Mouse (Mus musculus) intestine, postnatal 0 days (tissue): ENCODE results near the gene Ffar1. TPM values are rescaled to one million over a fixed set of nuclear protein-coding genes. Genes with fewer than 3 reads are reported as not detected.

Source experiments
- ATAC-seq: fragments of 200-750 bp; cut with Nextera tagmentation; 2 replicates; pipeline ENCODE4 v1.8.0; 2017; ENCODE audit warnings: mild to moderate bottlenecking, moderate TSS enrichment, moderate library complexity
- H3K27ac ChIP-seq: fragments of 300-500 bp; sonication (generic); 2 replicates; pipeline ENCODE4 v1.5.1; 2014; ENCODE audit warnings: mild to moderate bottlenecking, low read depth, low read length, moderate library complexity
- H3K27me3 ChIP-seq: fragments of 300-500 bp; sonication (generic); replicated peaks from 2 replicates; pipeline ENCODE4 v1.6.1; 2014; ENCODE audit warnings: low read length, mixed read lengths; ENCODE audit not compliant: control insufficient read depth, insufficient read depth
- H3K36me3 ChIP-seq: fragments of 300-500 bp; sonication (generic); 2 replicates; pipeline ENCODE4 v1.6.1; 2014; ENCODE audit warnings: mild to moderate bottlenecking, moderate library complexity; ENCODE audit not compliant: control insufficient read depth, insufficient read depth
- H3K4me1 ChIP-seq: fragments of 300-500 bp; sonication (generic); replicated peaks from 2 replicates; pipeline ENCODE4 v1.6.1; 2014; ENCODE audit warnings: antibody characterized with exemption, low read length, mixed read lengths; ENCODE audit not compliant: control insufficient read depth, insufficient read depth
- H3K4me2 ChIP-seq: fragments of 300-500 bp; sonication (generic); replicated peaks from 2 replicates; pipeline ENCODE4 v1.6.1; 2014; ENCODE audit warnings: low read depth, mild to moderate bottlenecking, moderate library complexity
- H3K4me3 ChIP-seq: fragments of 300-500 bp; sonication (generic); 2 replicates; pipeline ENCODE4 v1.5.1; 2014; ENCODE audit warnings: low read depth, low read length
- H3K9ac ChIP-seq: fragments of 300-500 bp; sonication (generic); 2 replicates; pipeline ENCODE4 v1.6.1; 2014; ENCODE audit warnings: mild to moderate bottlenecking, low read depth, low read length
- H3K9me3 ChIP-seq: fragments of 300-500 bp; sonication (generic); 2 replicates; pipeline ENCODE4 v1.6.1; 2016; ENCODE audit warnings: mixed run types; ENCODE audit not compliant: control insufficient read depth
- CTCF ChIP-seq: sonication (generic); IDR thresholded peaks from 2 replicates; pipeline ENCODE4 v1.5.1; 2016; ENCODE audit warnings: low read depth, mild to moderate bottlenecking, control low read depth, antibody characterized with exemption, moderate library complexity
- WGBS: fragments of 180-500 bp; shearing (Covaris S2); extraction: QIAGEN DNeasy Blood & Tissue Kit; methylation state at CpG from one replicate; pipeline ENCODE4 v1.1.7; 2014; 5-methylcytosine and 5-hydroxymethylcytosine counted together
- polyA plus RNA-seq: library from polyadenylated mRNA; unstranded; fragments of >200 nt; fragmentation: Nextera tagmentation; extraction: Ambion mirVana; gene quantifications from 2 replicates; pipeline ENCODE4 v1.2.1, GENCODE M21; 2015

Gene Ffar1
- polyA plus RNA-seq, 1 experiment from 2014 or later = 0.13 TPM

DNA sequence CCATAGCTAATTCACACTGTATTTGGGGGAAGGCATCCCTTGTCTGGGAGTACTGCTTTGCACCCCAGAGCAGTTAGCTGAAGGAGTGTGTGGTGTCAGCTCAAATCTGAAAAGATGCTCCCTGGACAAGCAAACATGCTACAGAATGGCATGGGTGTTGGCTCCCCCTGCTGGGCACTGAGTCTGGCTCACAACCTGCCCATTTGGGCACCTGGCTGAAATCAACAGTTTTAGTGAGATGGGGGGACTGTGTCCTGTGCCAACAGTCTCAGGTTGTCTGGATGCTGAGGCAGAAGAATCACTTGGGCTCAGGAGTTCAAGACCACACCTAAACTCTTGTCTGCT lies 2.1 kb downstream of the Ffar1 start:
- ATAC-seq = peak; percentile 42; the same call in 1 of the 2 replicates
- peak; percentile 94 for TF ChIP-seq CTCF
- H3K4me1 ChIP-seq = no peaks in the 10 kb centered on the region
- H3K4me2 ChIP-seq = no peak overlapping the region
- no peaks in the 10 kb centered on the region for H3K36me3 ChIP-seq
- no peaks in the 10 kb centered on the region for H3K9me3 ChIP-seq
- H3K4me3 ChIP-seq = no peak overlapping the region
- H3K9ac ChIP-seq = no peak overlapping the region
- H3K27ac ChIP-seq = no peak overlapping the region
- no peaks in the 10 kb centered on the region for H3K27me3 ChIP-seq

- H3K4me1 ChIP-seq = no peaks in the 10 kb centered on the region
- WGBS = 65% methylated on average over 1 of the region's 1 CpGs
- ATAC-seq = no peak
- no peak for TF ChIP-seq CTCF
- H3K4me3 ChIP-seq = no peak overlapping the region
- H3K9ac ChIP-seq = no peak overlapping the region
- H3K4me2 ChIP-seq = no peak overlapping the region
- no peak overlapping the region for H3K27ac ChIP-seq
- H3K9me3 ChIP-seq = no peaks in the 10 kb centered on the region
- no peaks in the 10 kb centered on the region for H3K36me3 ChIP-seq
- H3K27me3 ChIP-seq = no peaks in the 10 kb centered on the region
Measured at GRCm38 (mm10) chr7:30857746-30858145, 3.6 kb downstream of the Ffar1 start.

DNA sequence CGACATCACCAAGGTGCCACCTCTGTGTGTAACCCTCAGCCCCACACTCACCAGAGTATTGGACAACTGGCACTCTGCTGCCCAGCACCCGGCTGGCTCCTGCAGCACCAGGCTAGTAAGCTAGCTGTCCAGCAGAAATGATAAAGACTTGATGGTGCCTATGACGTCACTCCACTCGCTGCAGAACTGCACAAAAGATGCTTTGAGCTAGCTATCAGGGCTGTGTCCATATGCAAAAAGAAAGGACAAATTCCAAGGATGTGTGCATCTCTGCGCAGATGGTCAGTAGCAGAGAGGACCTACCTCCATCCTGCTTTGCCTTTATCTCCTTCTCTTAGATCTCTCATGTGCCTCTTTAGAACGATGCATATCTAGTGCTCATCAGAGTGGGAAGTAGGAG lies 5.3 kb downstream of the Ffar1 start, which contains the start of gene Ffar3:
Gene Ffar3, minus strand, starts transcription at position 101 of the 400 bp plus-strand sequence.
- Histone ChIP-seq H3K9me3 (no peaks in the 10 kb centered on the region), H3K4me2 (no peak within 1 kb of the TSS), H3K27ac (no peak within 1 kb of the TSS), H3K4me3 (no peak within 1 kb of the TSS), H3K36me3 (no peaks in the 10 kb centered on the region), H3K9ac (no peak within 1 kb of the TSS), H3K4me1 (no peaks in the 10 kb centered on the region), H3K27me3 (no peaks in the 10 kb centered on the region)
- ATAC-seq = no peak; the same call in 1 of the 2 replicates
- 57% methylated on average over 6 of the region's 6 CpGs for WGBS
- no peak for TF ChIP-seq CTCF

- Histone ChIP-seq H3K4me1 (peaks cover 5% of the 10 kb centered on the region; the same call in 1 of the 2 replicates), H3K9me3 (no peaks in the 10 kb centered on the region), H3K27me3 (no peaks in the 10 kb centered on the region), H3K9ac (no peak overlapping the region), H3K4me2 (no peak overlapping the region), H3K36me3 (no peaks in the 10 kb centered on the region), H3K4me3 (no peak overlapping the region), H3K27ac (no peak overlapping the region)
- WGBS = 67% methylated on average over 1 of the region's 1 CpGs
- TF ChIP-seq CTCF = no peak
- ATAC-seq = no peak
Measured at GRCm38 (mm10) chr7:30851421-30851820, 9.9 kb downstream of the Ffar1 start.

- no peak for TF ChIP-seq CTCF
- no peaks in the 10 kb centered on the region for H3K36me3 ChIP-seq
- no peak overlapping the region for H3K27ac ChIP-seq
- ATAC-seq = 0 out of 2 replicates have a peak, but pooled peaks have one; percentile 7
- H3K4me3 ChIP-seq = no peak overlapping the region
- peaks cover 5% of the 10 kb centered on the region; the same call in 1 of the 2 replicates for H3K4me1 ChIP-seq
- no peak overlapping the region for H3K4me2 ChIP-seq
- no peaks in the 10 kb centered on the region for H3K27me3 ChIP-seq
- H3K9me3 ChIP-seq = no peaks in the 10 kb centered on the region
- H3K9ac ChIP-seq = no peak overlapping the region
- 72% methylated on average over 6 of the region's 6 CpGs for WGBS
Measured at GRCm38 (mm10) chr7:30847934-30848333, 13.4 kb downstream of the Ffar1 start.

DNA sequence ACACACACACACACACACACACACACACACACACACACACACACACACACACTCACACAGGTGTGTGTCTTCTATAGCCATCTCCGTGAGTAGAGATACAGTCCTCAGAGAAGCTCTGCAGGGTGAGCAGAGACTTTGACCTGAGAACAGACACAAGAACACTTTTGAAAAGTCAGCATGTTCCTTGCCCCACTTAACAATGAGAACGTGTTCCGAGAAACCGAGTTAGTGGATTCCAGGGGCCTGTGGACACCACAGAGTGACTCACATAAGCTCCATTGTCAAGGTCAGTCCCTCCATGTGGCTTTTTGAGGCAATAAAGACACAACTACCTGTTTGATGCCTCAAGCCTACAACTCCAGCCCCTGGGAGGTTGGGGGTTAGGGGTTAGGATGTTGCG lies 14.0 kb downstream of the Ffar1 start:
- H3K27me3 ChIP-seq = no peaks in the 10 kb centered on the region
- no peak overlapping the region; the same call in 1 of the 2 replicates for H3K27ac ChIP-seq
- WGBS = 42% methylated on average over 5 of the region's 5 CpGs
- peak; percentile 68 for ATAC-seq
- no peak for TF ChIP-seq CTCF
- no peak overlapping the region for H3K9ac ChIP-seq
- peaks cover 5% of the 10 kb centered on the region; the same call in 1 of the 2 replicates for H3K4me1 ChIP-seq
- no peaks in the 10 kb centered on the region for H3K9me3 ChIP-seq
- H3K4me2 ChIP-seq = no peak overlapping the region
- H3K36me3 ChIP-seq = no peaks in the 10 kb centered on the region
- H3K4me3 ChIP-seq = no peak overlapping the region

- TF ChIP-seq CTCF = no peak
- no peaks in the 10 kb centered on the region for H3K9me3 ChIP-seq
- H3K27ac ChIP-seq = no peak overlapping the region
- ATAC-seq = no peak
- 45% methylated on average over 2 of the region's 2 CpGs for WGBS
- H3K4me1 ChIP-seq = peaks cover 5% of the 10 kb centered on the region; the same call in 1 of the 2 replicates
- no peaks in the 10 kb centered on the region for H3K27me3 ChIP-seq
- no peak overlapping the region for H3K4me3 ChIP-seq
- H3K36me3 ChIP-seq = no peaks in the 10 kb centered on the region
- H3K4me2 ChIP-seq = no peak overlapping the region
- no peak overlapping the region for H3K9ac ChIP-seq
Measured at GRCm38 (mm10) chr7:30846505-30847053, 14.8 kb downstream of the Ffar1 start.
